Comparison of ENCODE assay signal across 21 mouse cellular contexts in genomic region chr6:94661923-94662322, GRCm38 (mm10). TPM values are rescaled to one million over a fixed set of nuclear protein-coding genes. Genes with fewer than 3 reads are reported as not detected.
A peak's percentile ranks its signal among the peaks of the same experiment; 100 is the strongest.
DNase-seq lines count a peak whose midpoint lies in the region; ATAC-seq and TF ChIP-seq lines count a peak whose summit lies in the region.
"Had no signal": no experiment of that assay in that cellular context is flagged by ENCODE, and none has a peak within 500 bp of the region (broad histone marks: within the 10 kb centered on the region; RNA-seq: fewer than 3 reads in every experiment).

No protein-coding gene starts in this region.

- H3K9ac ChIP-seq in intestine, postnatal 0 days (ENCODE audit: low read depth, low read length) = no peak overlapping the region
- no peak overlapping the region for H3K9ac ChIP-seq in intestine, embryonic 15.5 days
- no peak overlapping the region for H3K9ac ChIP-seq in stomach, postnatal 0 days (ENCODE audit: low read length)
- H3K9ac ChIP-seq: embryonic facial prominence, embryonic 15.5 days; heart, embryonic 13.5 days; hindbrain, embryonic 15.5 days had no signal

- H3K4me2 ChIP-seq in intestine, postnatal 0 days (replicated peaks; ENCODE audit: low read depth) = no peak overlapping the region
- no peak overlapping the region for H3K4me2 ChIP-seq in intestine, embryonic 15.5 days (replicated peaks)
- no peak overlapping the region for H3K4me2 ChIP-seq in stomach, postnatal 0 days (replicated peaks; ENCODE audit: low read depth)
- H3K4me2 ChIP-seq: embryonic facial prominence, embryonic 15.5 days; heart, embryonic 13.5 days; hindbrain, embryonic 15.5 days had no signal

- no peak overlapping the region for H3K27ac ChIP-seq in intestine, postnatal 0 days (ENCODE audit: low read depth, low read length)
- no peak overlapping the region for H3K27ac ChIP-seq in intestine, embryonic 15.5 days
- H3K27ac ChIP-seq in stomach, postnatal 0 days (replicated peaks) = no peak overlapping the region
- H3K27ac ChIP-seq: embryonic facial prominence, embryonic 15.5 days; forebrain, embryonic 10.5 days; heart, embryonic 13.5 days; hindbrain, embryonic 15.5 days had no signal

- peak; percentile 26; the same call in 1 of the 2 replicates for TF ChIP-seq CTCF in intestine, postnatal 0 days (IDR thresholded peaks at IDR 0.05; ENCODE audit: low read depth)
- peak; percentile 46 for TF ChIP-seq CTCF in stomach, postnatal 0 days (IDR thresholded peaks at IDR 0.05; ENCODE audit: low read depth)

- TF ChIP-seq EP300 in stomach, postnatal 0 days (optimal IDR thresholded peaks at IDR 0.05) = no peak

- no peak for ATAC-seq in CD4-positive, CD25-positive, alpha-beta regulatory T cell, adult 4 months
- ATAC-seq in intestine, postnatal 0 days = no peak
- no peak for ATAC-seq in intestine, embryonic 15.5 days
- ATAC-seq in stomach, postnatal 0 days (ENCODE audit: low FRiP score, low TSS enrichment) = no peak
- ATAC-seq: forebrain, embryonic 14.5 days had no signal

- 80% methylated on average over 9 of the region's 9 CpGs for WGBS in intestine, postnatal 0 days
- 85% methylated on average over 9 of the region's 9 CpGs for WGBS in intestine, embryonic 15.5 days
- 79% methylated on average over 9 of the region's 9 CpGs for WGBS in stomach, postnatal 0 days

- no peaks in the 10 kb centered on the region for H3K27me3 ChIP-seq in intestine, postnatal 0 days (replicated peaks; ENCODE audit: control insufficient read depth, insufficient read depth, low read length)
- no peaks in the 10 kb centered on the region for H3K27me3 ChIP-seq in intestine, embryonic 15.5 days (replicated peaks)
- H3K27me3 ChIP-seq in stomach, postnatal 0 days (ENCODE audit: control insufficient read depth, insufficient read depth, low read length) = no peaks in the 10 kb centered on the region
- H3K27me3 ChIP-seq: embryonic facial prominence, embryonic 15.5 days; heart, embryonic 13.5 days; hindbrain, embryonic 15.5 days had no signal

- no peaks in the 10 kb centered on the region; the same call in none of the 2 replicates for H3K36me3 ChIP-seq in intestine, postnatal 0 days (ENCODE audit: control insufficient read depth, insufficient read depth)
- 0 out of 2 replicates have a peak, but pooled peaks cover 2% of the 10 kb centered on the region for H3K36me3 ChIP-seq in intestine, embryonic 15.5 days
- H3K36me3 ChIP-seq in stomach, postnatal 0 days (ENCODE audit: control insufficient read depth, insufficient read depth, low read length) = peaks cover 4% of the 10 kb centered on the region
- H3K36me3 ChIP-seq: hindbrain, embryonic 15.5 days had no signal

- DNase-seq in CD4-positive, CD25-positive, alpha-beta regulatory T cell, adult 2 months (ENCODE audit: low read depth, low spot score) = peak; percentile 66
- peak; percentile 22 for DNase-seq in ES-CJ7 (ENCODE audit: low read depth, low spot score)
- no peak for DNase-seq in stomach, postnatal 0 days (ENCODE audit: low spot score)
- DNase-seq in spleen, postnatal 36 days (ENCODE audit: low spot score in 2 of 2) = no peak
- DNase-seq: adrenal gland, postnatal 14 days; B cell, adult 2 months; cerebellum, adult 11-12 months; cerebellum, adult 9-11 months; cerebellum, postnatal 36 days; embryo, embryonic 11 days; gastrocnemius, postnatal 10 days; heart, postnatal 36 days had no signal

- peaks cover 6% of the 10 kb centered on the region; the same call in 1 of the 2 replicates for H3K4me1 ChIP-seq in intestine, postnatal 0 days (replicated peaks; ENCODE audit: control insufficient read depth, insufficient read depth, low read length)
- H3K4me1 ChIP-seq in intestine, embryonic 15.5 days (replicated peaks) = peaks cover 37% of the 10 kb centered on the region
- no peaks in the 10 kb centered on the region; the same call in 1 of the 2 replicates for H3K4me1 ChIP-seq in stomach, postnatal 0 days (replicated peaks; ENCODE audit: control insufficient read depth, insufficient read depth)

- H3K4me3 ChIP-seq in intestine, postnatal 0 days (ENCODE audit: low read depth, low read length) = no peak overlapping the region
- H3K4me3 ChIP-seq in intestine, embryonic 15.5 days (replicated peaks) = no peak overlapping the region
- no peak overlapping the region for H3K4me3 ChIP-seq in stomach, postnatal 0 days (ENCODE audit: low read depth, low read length)
- H3K4me3 ChIP-seq: embryonic facial prominence, embryonic 15.5 days; erythroblast, embryonic 14.5 days; forebrain, embryonic 10.5 days; heart, embryonic 13.5 days; hindbrain, embryonic 15.5 days had no signal

- H3K9me3 ChIP-seq in intestine, postnatal 0 days (ENCODE audit: control insufficient read depth) = no peaks in the 10 kb centered on the region
- H3K9me3 ChIP-seq in intestine, embryonic 15.5 days = no peaks in the 10 kb centered on the region
- no peaks in the 10 kb centered on the region for H3K9me3 ChIP-seq in stomach, postnatal 0 days (ENCODE audit: control insufficient read depth, low read length)
- H3K9me3 ChIP-seq: embryonic facial prominence, embryonic 15.5 days; forebrain, embryonic 10.5 days; heart, embryonic 13.5 days; hindbrain, embryonic 15.5 days had no signal

RNA-seq across cellular contexts. Expression of gene Lrig1, which starts 38.0 kb away (rescaled TPM):
- polyA plus RNA-seq in CD4-positive, CD25-positive, alpha-beta regulatory T cell, adult 4 months (2017; shearing (Covaris generic)) = 10 to 100 TPM; 30.8 to 38.6 TPM
- 13.3 and 13.4 TPM in 2 replicates for polyA plus RNA-seq in intestine, postnatal 0 days (2015; fragmentation: Nextera tagmentation; extraction: Ambion mirVana)
- polyA plus RNA-seq in intestine, embryonic 15.5 days (2015; fragmentation: Nextera tagmentation; extraction: Ambion mirVana) = 17.1 and 19.5 TPM in 2 replicates
- polyA plus RNA-seq in stomach, postnatal 0 days (2015; fragmentation: Nextera tagmentation; extraction: Ambion mirVana) = 15.2 and 19.6 TPM in 2 replicates

Comparison
In these comparisons a context has a peak if more than half of its experiments do, and no peak if none do; other contexts are left out.
1. DNase-seq: peak in CD4-positive, CD25-positive, alpha-beta regulatory T cell, adult 2 months (single experiment) and ES-CJ7 (single experiment); none in stomach, postnatal 0 days (single experiment) and spleen, postnatal 36 days (0 of 2).